Mouse (Mus musculus): ENCODE results near the gene Ttc24. TPM values are rescaled to one million over a fixed set of nuclear protein-coding genes. Genes with fewer than 3 reads are reported as not detected.
A peak's percentile ranks its signal among the peaks of the same experiment; 100 is the strongest.

Gene Ttc24
- polyA plus RNA-seq, 1 experiment from 2014 or later = not detected

GRCm38 (mm10) chr3:88097666-88098065 is 19.6 kb upstream of the Ttc24 start:
- no peaks in the 10 kb centered on the region for H3K9me3 ChIP-seq (replicated peaks)
- DNase-seq (ENCODE audit: low spot score) = no peak
- H3K36me3 ChIP-seq = peaks cover 93% of the 10 kb centered on the region
- H3K27me3 ChIP-seq (ENCODE audit: low read depth, poor library complexity, severe bottlenecking) = no peaks in the 10 kb centered on the region
- no peak overlapping the region for H3K4me3 ChIP-seq
- no peak overlapping the region for H3K27ac ChIP-seq (replicated peaks)
- 88% methylated on average over 6 of the region's 6 CpGs for WGBS
- H3K4me1 ChIP-seq = no peaks in the 10 kb centered on the region

- Histone ChIP-seq H3K9me3 (replicated peaks) (no peaks in the 10 kb centered on the region), H3K27ac (replicated peaks) (no peak overlapping the region), H3K4me1 (no peaks in the 10 kb centered on the region), H3K4me3 (no peak overlapping the region), H3K27me3 (ENCODE audit: low read depth, poor library complexity, severe bottlenecking) (no peaks in the 10 kb centered on the region), H3K36me3 (peaks cover 96% of the 10 kb centered on the region)
- WGBS = 95% methylated on average over 5 of the region's 5 CpGs
- no peak for DNase-seq (ENCODE audit: low spot score)
These were observed 16.0 kb upstream of the Ttc24 start for GRCm38 (mm10) chr3:88094126-88094525.

GRCm38 (mm10) chr3:88090616-88091015 is 12.5 kb upstream of the Ttc24 start:
- Histone ChIP-seq H3K27me3 (ENCODE audit: low read depth, poor library complexity, severe bottlenecking) (no peaks in the 10 kb centered on the region), H3K27ac (replicated peaks) (no peak overlapping the region), H3K4me3 (no peak overlapping the region), H3K4me1 (no peaks in the 10 kb centered on the region), H3K36me3 (peaks cover 93% of the 10 kb centered on the region), H3K9me3 (replicated peaks) (no peaks in the 10 kb centered on the region)
- DNase-seq (ENCODE audit: low spot score) = no peak
- 93% methylated on average over 6 of the region's 6 CpGs for WGBS

- 94% methylated on average over 7 of the region's 7 CpGs for WGBS
- Histone ChIP-seq H3K36me3 (peaks cover 93% of the 10 kb centered on the region), H3K27me3 (ENCODE audit: low read depth, poor library complexity, severe bottlenecking) (no peaks in the 10 kb centered on the region), H3K4me3 (no peak overlapping the region), H3K4me1 (no peaks in the 10 kb centered on the region), H3K9me3 (replicated peaks) (no peaks in the 10 kb centered on the region), H3K27ac (replicated peaks) (no peak overlapping the region)
- DNase-seq (ENCODE audit: low spot score) = no peak
These were observed 12.0 kb upstream of the Ttc24 start for GRCm38 (mm10) chr3:88090106-88090505.

GRCm38 (mm10) chr3:88087688-88088087 is 9.6 kb upstream of the Ttc24 start:
- H3K36me3 ChIP-seq = peaks cover 85% of the 10 kb centered on the region

GRCm38 (mm10) chr3:88085459-88085858 is 7.4 kb upstream of the Ttc24 start:
- 88% methylated on average over 2 of the region's 9 CpGs for WGBS
- Histone ChIP-seq H3K36me3 (peaks cover 62% of the 10 kb centered on the region), H3K27ac (replicated peaks) (no peak overlapping the region)

More at GRCm38 (mm10) chr3:88087688-88088087, 9.6 kb upstream of the Ttc24 start:
- WGBS = 69% methylated on average over 1 of the region's 1 CpGs
- DNase-seq (ENCODE audit: low spot score) = no peak
- H3K4me3 ChIP-seq = no peak overlapping the region
- no peaks in the 10 kb centered on the region for H3K9me3 ChIP-seq (replicated peaks)
- peaks cover 7% of the 10 kb centered on the region for H3K4me1 ChIP-seq
- no peaks in the 10 kb centered on the region for H3K27me3 ChIP-seq (ENCODE audit: low read depth, poor library complexity, severe bottlenecking)
- no peak overlapping the region for H3K27ac ChIP-seq (replicated peaks)

DNA sequence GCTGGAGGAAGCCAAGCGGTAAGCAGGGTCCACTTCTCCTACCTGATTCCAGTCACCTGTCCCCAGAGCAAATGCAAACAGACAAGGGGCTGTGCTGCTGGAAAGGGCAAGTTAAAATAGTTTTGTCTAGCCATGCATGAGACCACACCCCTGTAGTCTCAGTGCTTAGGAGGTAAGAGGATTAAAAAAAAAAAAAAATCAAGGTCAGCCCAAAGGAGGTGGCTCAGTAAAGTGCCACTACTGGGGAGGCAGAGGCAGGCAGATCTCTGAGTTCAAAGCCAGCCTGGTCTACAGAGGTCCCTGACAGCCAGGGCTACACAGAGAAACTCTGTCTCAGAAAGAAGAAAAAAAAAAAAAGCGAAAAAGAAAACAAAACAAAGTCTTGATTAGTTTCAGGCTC is 5.9 kb upstream of the Ttc24 start:
- Histone ChIP-seq H3K27me3 (ENCODE audit: low read depth, poor library complexity, severe bottlenecking) (no peaks in the 10 kb centered on the region), H3K9me3 (replicated peaks) (no peaks in the 10 kb centered on the region), H3K4me3 (no peak overlapping the region), H3K27ac (replicated peaks) (no peak overlapping the region), H3K36me3 (peaks cover 48% of the 10 kb centered on the region), H3K4me1 (peaks cover 19% of the 10 kb centered on the region)
- WGBS = 97% methylated on average over 2 of the region's 2 CpGs
- no peak for DNase-seq (ENCODE audit: low spot score)

More at GRCm38 (mm10) chr3:88085459-88085858, 7.4 kb upstream of the Ttc24 start:
- no peaks in the 10 kb centered on the region for H3K27me3 ChIP-seq (ENCODE audit: low read depth, poor library complexity, severe bottlenecking)
- peaks cover 19% of the 10 kb centered on the region for H3K4me1 ChIP-seq
- no peak for DNase-seq (ENCODE audit: low spot score)
- no peak overlapping the region for H3K4me3 ChIP-seq
- H3K9me3 ChIP-seq (replicated peaks) = no peaks in the 10 kb centered on the region

DNA sequence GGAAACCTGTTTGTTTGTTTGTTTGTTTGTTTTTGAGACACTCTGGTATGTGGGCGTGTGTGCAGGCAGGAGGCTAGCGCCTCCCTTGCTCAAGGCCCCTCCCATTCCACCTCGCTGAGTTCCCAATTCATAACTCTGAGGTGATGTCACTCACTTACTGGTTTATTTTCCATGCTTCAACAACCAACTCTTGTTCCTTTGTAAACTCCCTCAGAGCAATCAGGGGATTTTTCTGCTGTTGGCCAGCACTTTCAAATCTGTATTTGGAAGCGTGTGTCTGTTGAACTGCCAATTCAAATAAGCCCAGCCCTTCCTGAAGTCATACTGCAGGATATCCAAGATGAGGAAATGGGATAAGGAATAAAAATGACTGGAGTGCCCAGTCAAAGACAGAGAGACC is 4.6 kb upstream of the Ttc24 start:
- H3K4me3 ChIP-seq = peak overlapping the region; percentile 88
- no peaks in the 10 kb centered on the region for H3K9me3 ChIP-seq (replicated peaks)
- H3K36me3 ChIP-seq = peaks cover 36% of the 10 kb centered on the region
- peak overlapping the region; percentile 85; the same call in 1 of the 2 replicates for H3K27ac ChIP-seq (replicated peaks)
- H3K27me3 ChIP-seq (ENCODE audit: low read depth, poor library complexity, severe bottlenecking) = peaks cover 3% of the 10 kb centered on the region; the same call in 1 of the 2 replicates
- DNase-seq (ENCODE audit: low spot score) = no peak
- peaks cover 19% of the 10 kb centered on the region for H3K4me1 ChIP-seq
- WGBS = 32% methylated on average over 4 of the region's 4 CpGs

DNA sequence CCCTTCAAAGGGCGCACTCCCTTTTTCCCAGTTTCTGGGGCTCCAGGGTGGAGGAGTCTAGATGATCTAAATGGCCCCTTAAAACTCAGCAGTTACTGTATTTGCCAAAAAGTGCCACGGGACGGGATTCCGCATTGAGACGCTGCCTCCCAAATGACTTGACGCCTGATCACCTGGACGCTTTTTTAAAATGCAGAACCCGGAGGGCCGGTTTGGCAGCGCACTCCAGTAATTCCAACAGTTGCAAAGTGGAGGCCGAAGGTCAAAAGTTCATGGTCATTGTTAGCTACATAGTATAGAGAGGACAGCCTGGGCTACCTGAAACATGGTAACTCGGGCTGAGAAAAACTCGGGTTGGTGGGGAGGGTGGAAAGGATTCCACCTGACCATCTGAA is 4.1 kb upstream of the Ttc24 start:
- no peaks in the 10 kb centered on the region for H3K9me3 ChIP-seq (replicated peaks)
- DNase-seq (ENCODE audit: low spot score) = no peak
- H3K36me3 ChIP-seq = peaks cover 36% of the 10 kb centered on the region
- peaks cover 3% of the 10 kb centered on the region; the same call in 1 of the 2 replicates for H3K27me3 ChIP-seq (ENCODE audit: low read depth, poor library complexity, severe bottlenecking)
- peak overlapping the region; percentile 88 for H3K4me3 ChIP-seq
- H3K4me1 ChIP-seq = peaks cover 19% of the 10 kb centered on the region
- H3K27ac ChIP-seq (replicated peaks) = peak overlapping the region; percentile 85
- WGBS = 7% methylated on average over 13 of the region's 13 CpGs

GRCm38 (mm10) chr3:88081345-88082223 is 3.5 kb upstream of the Ttc24 start, which contains the start of gene Iqgap3:
TSS of gene Iqgap3 (plus strand) at chr3:88081971.
- Histone ChIP-seq H3K27ac (replicated peaks) (peak within 1 kb of the TSS; percentile 85), H3K9me3 (replicated peaks) (no peaks in the 10 kb centered on the region), H3K36me3 (peaks cover 31% of the 10 kb centered on the region), H3K4me3 (peak within 1 kb of the TSS; percentile 88), H3K4me1 (peaks cover 19% of the 10 kb centered on the region), H3K27me3 (ENCODE audit: low read depth, poor library complexity, severe bottlenecking) (peaks cover 3% of the 10 kb centered on the region; the same call in 1 of the 2 replicates)
- DNase-seq (ENCODE audit: low spot score) = peak; percentile 84
- 19% methylated on average over 33 of the region's 33 CpGs for WGBS

- Histone ChIP-seq H3K27me3 (ENCODE audit: low read depth, poor library complexity, severe bottlenecking) (peaks cover 8% of the 10 kb centered on the region), H3K4me1 (peaks cover 10% of the 10 kb centered on the region), H3K36me3 (no peaks in the 10 kb centered on the region), H3K4me3 (no peak overlapping the region), H3K9me3 (replicated peaks) (no peaks in the 10 kb centered on the region), H3K27ac (replicated peaks) (no peak overlapping the region)
- no peak for DNase-seq (ENCODE audit: low spot score)
- 43% methylated on average over 8 of the region's 8 CpGs for WGBS
These were observed 663 bp downstream of the Ttc24 start for GRCm38 (mm10) chr3:88077441-88077840.

GRCm38 (mm10) chr3:88074766-88075165 is 3.3 kb downstream of the Ttc24 start:
- WGBS = 85% methylated on average over 8 of the region's 8 CpGs
- Histone ChIP-seq H3K27ac (replicated peaks) (no peak overlapping the region), H3K4me1 (peaks cover 7% of the 10 kb centered on the region), H3K27me3 (ENCODE audit: low read depth, poor library complexity, severe bottlenecking) (peaks cover 31% of the 10 kb centered on the region), H3K36me3 (no peaks in the 10 kb centered on the region), H3K4me3 (no peak overlapping the region), H3K9me3 (replicated peaks) (no peaks in the 10 kb centered on the region)
- no peak for DNase-seq (ENCODE audit: low spot score)

DNA sequence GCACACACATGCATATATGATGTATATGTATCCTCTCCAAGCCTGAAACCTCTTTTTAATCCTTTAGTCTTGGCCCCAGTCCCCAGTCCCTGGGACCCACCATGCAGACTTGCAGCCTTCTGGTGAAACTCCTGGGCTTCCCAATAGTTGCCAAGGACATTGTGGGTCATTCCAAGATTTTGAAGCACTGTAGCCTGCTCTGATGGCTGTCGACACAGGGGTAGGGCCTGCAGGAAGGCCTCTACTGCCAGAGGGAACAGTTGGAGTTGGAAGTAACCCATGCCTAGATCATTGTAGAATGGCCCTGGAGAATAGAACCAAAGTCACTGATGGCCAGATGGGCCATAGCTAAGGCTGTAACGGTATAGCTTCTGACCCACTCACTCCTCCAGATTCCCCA is 3.8 kb downstream of the Ttc24 start:
- Histone ChIP-seq H3K27ac (replicated peaks) (no peak overlapping the region), H3K36me3 (no peaks in the 10 kb centered on the region), H3K4me1 (peaks cover 7% of the 10 kb centered on the region), H3K4me3 (no peak overlapping the region), H3K9me3 (replicated peaks) (no peaks in the 10 kb centered on the region), H3K27me3 (ENCODE audit: low read depth, poor library complexity, severe bottlenecking) (peaks cover 32% of the 10 kb centered on the region)
- no peak for DNase-seq (ENCODE audit: low spot score)
- 62% methylated on average over 2 of the region's 2 CpGs for WGBS
